In the genomic region with DNA sequence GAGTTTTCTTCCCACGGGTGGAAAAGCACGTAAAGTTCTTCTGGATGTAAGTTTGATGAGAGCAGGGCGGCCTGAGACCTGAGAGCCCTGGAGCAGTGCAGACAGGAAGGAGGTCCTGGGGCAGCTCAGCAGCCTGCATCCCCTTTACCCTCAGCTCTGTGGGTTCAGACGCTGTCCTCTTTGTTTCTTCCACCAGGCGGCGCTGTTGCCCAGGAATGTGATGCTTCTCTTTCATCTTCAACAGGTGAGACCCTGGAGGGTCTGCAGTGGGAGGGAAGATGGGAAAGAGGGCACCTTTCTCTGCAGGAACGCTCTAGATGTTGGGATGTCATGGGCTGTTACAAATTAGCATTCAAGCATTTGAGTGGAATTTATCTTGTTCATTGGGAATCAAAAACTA, we compare ENCODE assay signal across 10 mouse cellular contexts. TPM values are rescaled to one million over a fixed set of nuclear protein-coding genes. Genes with fewer than 3 reads are reported as not detected.
A peak's percentile ranks its signal among the peaks of the same experiment; 100 is the strongest.
DNase-seq lines count a peak whose midpoint lies in the region; ATAC-seq and TF ChIP-seq lines count a peak whose summit lies in the region.
"Not testable (repeated sequence)": the region's sequence is repeated elsewhere in the genome, so short reads cannot be mapped to it uniquely, and the experiment has no call there.
"Had no signal": no experiment of that assay in that cellular context is flagged by ENCODE, and none has a peak within 500 bp of the region (broad histone marks: within the 10 kb centered on the region; RNA-seq: fewer than 3 reads in every experiment).

No protein-coding gene starts in this region.

- 6% methylated on average over 7 of the region's 7 CpGs for WGBS in liver, embryonic 14.5 days (ENCODE audit: insufficient replicate concordance)

- not testable (repeated sequence) for H3K27ac ChIP-seq in liver, embryonic 14.5 days; testis, adult 2 months (ENCODE audit: control insufficient read depth, insufficient read depth, low read depth, low read length)

- ATAC-seq in liver, embryonic 14.5 days (ENCODE audit: insufficient read depth): not testable (repeated sequence)

- not testable (repeated sequence) for TF ChIP-seq EP300 in liver, embryonic 14.5 days (IDR thresholded peaks at IDR 0.05; ENCODE audit: low read depth)

- not testable (repeated sequence) for H3K27me3 ChIP-seq in liver, embryonic 14.5 days (ENCODE audit: control insufficient read depth, insufficient read depth, low read length); testis, adult 2 months (ENCODE audit: control insufficient read depth, insufficient read depth, low read length)

- TF ChIP-seq CTCF in liver, embryonic 14.5 days (IDR thresholded peaks at IDR 0.05; ENCODE audit: low read depth): peak; percentile 70
- peak; percentile 67; the same call in 1 of the 2 replicates for TF ChIP-seq CTCF in testis, adult 2 months (IDR thresholded peaks at IDR 0.05; ENCODE audit: control insufficient read depth, insufficient read depth, insufficient replicate concordance, low read depth, low read length)

- not testable (repeated sequence) for H3K9ac ChIP-seq in liver, embryonic 14.5 days (replicated peaks)

- not testable (repeated sequence) for H3K4me2 ChIP-seq in liver, embryonic 14.5 days (ENCODE audit: low read depth)

- H3K9me3 ChIP-seq in liver, embryonic 14.5 days (ENCODE audit: control insufficient read depth, low read length): not testable (repeated sequence)

- TF ChIP-seq POLR2A in testis, adult 2 months (IDR thresholded peaks at IDR 0.05; ENCODE audit: control insufficient read depth, low read depth, low read length): not testable (repeated sequence)

- H3K36me3 ChIP-seq in liver, embryonic 14.5 days (replicated peaks; ENCODE audit: control insufficient read depth, insufficient read depth, low read depth); testis, adult 2 months (ENCODE audit: control insufficient read depth, insufficient read depth, low read length): not testable (repeated sequence)

- not testable (repeated sequence) for H3K4me3 ChIP-seq in liver, embryonic 14.5 days (ENCODE audit: insufficient read depth in 1 of 2, low read depth in 2 of 2, low read length in 2 of 2); testis, adult 2 months (ENCODE audit: control insufficient read depth, low read depth, low read length)

- DNase-seq in R1 (ENCODE audit: low read depth, low spot score): peak; percentile 66
- DNase-seq in embryo, embryonic 10 days (ENCODE audit: low spot score): peak; percentile 47
- peak; percentile 23 to 61 for DNase-seq in heart, adult 18-20 months
- peak; percentile 26 for DNase-seq in kidney, adult 9 months
- not testable (repeated sequence) for DNase-seq in liver, embryonic 14.5 days (ENCODE audit: low read depth in 3 of 3, low spot score in 3 of 3)
- DNase-seq in natural killer cell, adult 2 months (ENCODE audit: low spot score in 2 of 2): peak; percentile 60 to 73

- H3K4me1 ChIP-seq in liver, embryonic 14.5 days (replicated peaks; ENCODE audit: control insufficient read depth in 2 of 2, insufficient read depth in 2 of 2, low read length in 1 of 2); testis, adult 2 months (ENCODE audit: control insufficient read depth, insufficient read depth, low read length): not testable (repeated sequence)

RNA-seq across cellular contexts. Expression of a gene that starts 10.4 kb away (rescaled TPM):
- 10 to 100 TPM; 18.7 to 54.0 TPM for total RNA-seq in heart, adult 18-20 months (2021)
- polyA plus RNA-seq in liver, embryonic 14.5 days (2012; rRNA removed): 5.4 TPM in 2 replicates
- polyA plus RNA-seq in liver, embryonic 14.5 days (2014; fragmentation: Nextera tagmentation; extraction: Ambion mirVana): 1.2 and 1.3 TPM in 2 replicates
- polyA plus RNA-seq in testis, adult 2 months (2012; rRNA removed): 3.2 and 4.2 TPM in 2 replicates

RNA-seq across cellular contexts. Expression of a gene that starts 34.9 kb away (rescaled TPM):
- 10 to 100 TPM in 1 of 2 experiments, 1 to 10 TPM in 1; 6.8 to 30.2 TPM for total RNA-seq in heart, adult 18-20 months (2021)
- 10.3 and 11.2 TPM in 2 replicates for polyA plus RNA-seq in liver, embryonic 14.5 days (2012; rRNA removed)
- polyA plus RNA-seq in liver, embryonic 14.5 days (2014; fragmentation: Nextera tagmentation; extraction: Ambion mirVana): 7.6 and 11.1 TPM in 2 replicates
- 1.6 and 1.8 TPM in 2 replicates for polyA plus RNA-seq in testis, adult 2 months (2012; rRNA removed)
- total RNA-seq: left cerebral cortex, postnatal 14 days had no signal

RNA-seq across cellular contexts. Expression of a gene that starts 47.8 kb away (rescaled TPM):
- total RNA-seq in heart, adult 18-20 months (2021): 1 to 10 TPM; 1.7 TPM
- 0.57 and 0.82 TPM in 2 replicates for polyA plus RNA-seq in liver, embryonic 14.5 days (2012; rRNA removed)
- polyA plus RNA-seq in liver, embryonic 14.5 days (2014; fragmentation: Nextera tagmentation; extraction: Ambion mirVana): 1.8 and 1.9 TPM in 2 replicates
- 0.53 and 0.90 TPM in 2 replicates for polyA plus RNA-seq in testis, adult 2 months (2012; rRNA removed)
- total RNA-seq: monocyte, adult 5-6 weeks had no signal
- polyA plus RNA-seq: hindbrain, embryonic 12.5 days had no signal

RNA-seq across cellular contexts. Expression of a gene that starts 49.2 kb away (rescaled TPM):
- total RNA-seq in heart, adult 18-20 months (2021): 10 to 100 TPM in 1 of 2 experiments, 1 to 10 TPM in 1; 7.4 to 21.5 TPM
- 21.8 and 24.4 TPM in 2 replicates for polyA plus RNA-seq in liver, embryonic 14.5 days (2012; rRNA removed)
- 19.0 and 20.7 TPM in 2 replicates for polyA plus RNA-seq in liver, embryonic 14.5 days (2014; fragmentation: Nextera tagmentation; extraction: Ambion mirVana)
- 4.9 and 5.2 TPM in 2 replicates for polyA plus RNA-seq in testis, adult 2 months (2012; rRNA removed)
